Mouse (Mus musculus) intestine, embryonic 14.5 days (tissue): ENCODE measurements at regions not wholly inside any gene's neighbourhood (a gene's known extent, or its start where the extent isn't known, plus 50 kb on each side); places are given as distances from the start of the nearest gene placed in this dataset.

Source experiments
- ATAC-seq: fragments of 200-750 bp; cut with Nextera tagmentation; replicated peaks from 2 replicates; pipeline ENCODE4 v1.8.0; 2017; ENCODE audit warnings: low read depth, moderate number of reproducible peaks, moderate TSS enrichment, moderate library complexity; ENCODE audit not compliant: low FRiP score, low TSS enrichment
- DNase-seq: peaks from one replicate; pipeline ENCODE4 v3.0.0-alpha.2; 2018; ENCODE audit warnings: low spot score
- H3K27ac ChIP-seq: fragments of 300-500 bp; sonication (generic); 2 replicates; pipeline ENCODE4 v1.5.1; 2014; ENCODE audit warnings: low read depth, mild to moderate bottlenecking, control low read depth
- H3K27me3 ChIP-seq: fragments of 300-500 bp; sonication (generic); replicated peaks from 2 replicates; pipeline ENCODE4 v1.6.1; 2014; ENCODE audit warnings: low read length, control low read depth; ENCODE audit not compliant: control insufficient read depth, insufficient read depth
- H3K36me3 ChIP-seq: fragments of 300-500 bp; sonication (generic); 2 replicates; pipeline ENCODE4 v1.6.1; 2014; ENCODE audit warnings: low read length, control low read depth; ENCODE audit not compliant: control insufficient read depth, insufficient read depth
- H3K4me1 ChIP-seq: fragments of 300-500 bp; sonication (generic); replicated peaks from 2 replicates; pipeline ENCODE4 v1.6.1; 2014; ENCODE audit warnings: low read length, control low read depth, mixed read lengths; ENCODE audit not compliant: control insufficient read depth, insufficient read depth
- H3K4me2 ChIP-seq: fragments of 300-500 bp; sonication (generic); 2 replicates; pipeline ENCODE4 v1.6.1; 2014; ENCODE audit warnings: low read length
- H3K4me3 ChIP-seq: fragments of 300-500 bp; sonication (generic); 2 replicates; pipeline ENCODE4 v1.5.1; 2014; ENCODE audit warnings: low read depth, low read length, control low read depth, mixed read lengths
- H3K9ac ChIP-seq: fragments of 300-500 bp; sonication (generic); 2 replicates; pipeline ENCODE4 v1.6.1; 2014; ENCODE audit warnings: mild to moderate bottlenecking, low read length
- H3K9me3 ChIP-seq: fragments of 300-500 bp; sonication (generic); 2 replicates; pipeline ENCODE4 v1.6.1; 2016; ENCODE audit warnings: low read length, control low read depth; ENCODE audit not compliant: control insufficient read depth
- WGBS: fragments of 180-500 bp; shearing (Covaris S2); extraction: QIAGEN DNeasy Blood & Tissue Kit; methylation state at CpG from one replicate; pipeline ENCODE4 v1.1.7; 2014; 5-methylcytosine and 5-hydroxymethylcytosine counted together

GRCm38 (mm10) chr11:111155023-111155422, 89.1 kb downstream of the Kcnj2 start:
- Histone ChIP-seq H3K9me3 (no peaks in the 10 kb centered on the region), H3K4me1 (0 out of 2 replicates have a peak, but pooled peaks cover 3% of the 10 kb centered on the region), H3K4me3 (no peak overlapping the region), H3K4me2 (no peak overlapping the region), H3K9ac (no peak overlapping the region), H3K27me3 (no peaks in the 10 kb centered on the region), H3K36me3 (no peaks in the 10 kb centered on the region), H3K27ac (no peak overlapping the region)
- no peak for ATAC-seq
- WGBS: 87% methylated on average over 7 of the region's 7 CpGs
- DNase-seq: no peak

GRCm38 (mm10) chr11:111155747-111156146, 89.8 kb downstream of the Kcnj2 start:
- Histone ChIP-seq H3K4me1 (0 out of 2 replicates have a peak, but pooled peaks cover 3% of the 10 kb centered on the region), H3K9me3 (no peaks in the 10 kb centered on the region), H3K27me3 (no peaks in the 10 kb centered on the region), H3K27ac (no peak overlapping the region), H3K9ac (no peak overlapping the region), H3K4me3 (no peak overlapping the region), H3K4me2 (no peak overlapping the region), H3K36me3 (no peaks in the 10 kb centered on the region)
- ATAC-seq: no peak
- WGBS: 49% methylated on average over 7 of the region's 7 CpGs
- no peak for DNase-seq

- Histone ChIP-seq H3K9me3 (no peaks in the 10 kb centered on the region), H3K4me2 (no peak overlapping the region), H3K4me3 (no peak overlapping the region), H3K27ac (no peak overlapping the region), H3K9ac (no peak overlapping the region), H3K4me1 (0 out of 2 replicates have a peak, but pooled peaks cover 3% of the 10 kb centered on the region), H3K27me3 (no peaks in the 10 kb centered on the region), H3K36me3 (no peaks in the 10 kb centered on the region)
- 43% methylated on average over 2 of the region's 2 CpGs for WGBS
- no peak for DNase-seq
- no peak for ATAC-seq
These were observed 93.3 kb downstream of the Kcnj2 start for GRCm38 (mm10) chr11:111159299-111159698.

GRCm38 (mm10) chr11:111164907-111165306, 98.9 kb downstream of the Kcnj2 start:
- Histone ChIP-seq H3K27me3 (no peaks in the 10 kb centered on the region), H3K9me3 (no peaks in the 10 kb centered on the region), H3K4me2 (no peak overlapping the region), H3K9ac (no peak overlapping the region), H3K4me1 (no peaks in the 10 kb centered on the region), H3K27ac (no peak overlapping the region), H3K4me3 (no peak overlapping the region), H3K36me3 (no peaks in the 10 kb centered on the region)
- no peak for ATAC-seq
- no peak for DNase-seq

- Histone ChIP-seq H3K4me2 (no peak overlapping the region), H3K27me3 (no peaks in the 10 kb centered on the region), H3K4me1 (no peaks in the 10 kb centered on the region), H3K9ac (no peak overlapping the region), H3K27ac (no peak overlapping the region), H3K4me3 (no peak overlapping the region), H3K36me3 (no peaks in the 10 kb centered on the region), H3K9me3 (no peaks in the 10 kb centered on the region)
- 74% methylated on average over 5 of the region's 5 CpGs for WGBS
- ATAC-seq (no peak), DNase-seq (no peak)
These were observed 104.3 kb downstream of the Kcnj2 start for GRCm38 (mm10) chr11:111170174-111170800.

GRCm38 (mm10) chr11:111173525-111173924, 107.6 kb downstream of the Kcnj2 start:
- Histone ChIP-seq H3K4me3 (no peak overlapping the region), H3K27me3 (no peaks in the 10 kb centered on the region), H3K9me3 (no peaks in the 10 kb centered on the region), H3K4me1 (no peaks in the 10 kb centered on the region), H3K4me2 (no peak overlapping the region), H3K9ac (no peak overlapping the region), H3K36me3 (no peaks in the 10 kb centered on the region), H3K27ac (no peak overlapping the region)
- 96% methylated on average over 4 of the region's 4 CpGs for WGBS
- ATAC-seq (no peak), DNase-seq (no peak)

- no peaks in the 10 kb centered on the region for H3K36me3 ChIP-seq
- H3K4me3 ChIP-seq: no peak overlapping the region
- H3K4me1 ChIP-seq: no peaks in the 10 kb centered on the region
- 70% methylated on average over 3 of the region's 3 CpGs for WGBS
- H3K9me3 ChIP-seq: no peaks in the 10 kb centered on the region
- H3K9ac ChIP-seq: no peak overlapping the region
- H3K27ac ChIP-seq: no peak overlapping the region
- no peak for ATAC-seq
- no peaks in the 10 kb centered on the region for H3K27me3 ChIP-seq
- no peak overlapping the region for H3K4me2 ChIP-seq
- DNase-seq: no peak
These were observed 109.6 kb downstream of the Kcnj2 start for GRCm38 (mm10) chr11:111175566-111175965.

- ATAC-seq (no peak), DNase-seq (no peak)
- no peak overlapping the region for H3K27ac ChIP-seq
- no peak overlapping the region for H3K4me2 ChIP-seq
- no peaks in the 10 kb centered on the region for H3K9me3 ChIP-seq
- no peaks in the 10 kb centered on the region for H3K27me3 ChIP-seq
- no peaks in the 10 kb centered on the region for H3K36me3 ChIP-seq
- 86% methylated on average over 4 of the region's 4 CpGs for WGBS
- no peak overlapping the region for H3K9ac ChIP-seq
- no peaks in the 10 kb centered on the region for H3K4me1 ChIP-seq
- no peak overlapping the region for H3K4me3 ChIP-seq
These were observed 111.6 kb downstream of the Kcnj2 start for GRCm38 (mm10) chr11:111177516-111177915.

GRCm38 (mm10) chr11:111197422-111197821, 131.5 kb downstream of the Kcnj2 start:
- H3K27ac ChIP-seq: no peak overlapping the region
- ATAC-seq: no peak

More at GRCm38 (mm10) chr11:111197422-111197821, 131.5 kb downstream of the Kcnj2 start:
- Histone ChIP-seq H3K36me3 (no peaks in the 10 kb centered on the region), H3K4me3 (no peak overlapping the region), H3K9me3 (no peaks in the 10 kb centered on the region), H3K4me1 (no peaks in the 10 kb centered on the region), H3K9ac (no peak overlapping the region), H3K27me3 (no peaks in the 10 kb centered on the region), H3K4me2 (no peak overlapping the region)
- WGBS: 76% methylated on average over 4 of the region's 4 CpGs
- DNase-seq: no peak
